26 mouse cellular contexts compared by ENCODE assay signal in the genomic region with DNA sequence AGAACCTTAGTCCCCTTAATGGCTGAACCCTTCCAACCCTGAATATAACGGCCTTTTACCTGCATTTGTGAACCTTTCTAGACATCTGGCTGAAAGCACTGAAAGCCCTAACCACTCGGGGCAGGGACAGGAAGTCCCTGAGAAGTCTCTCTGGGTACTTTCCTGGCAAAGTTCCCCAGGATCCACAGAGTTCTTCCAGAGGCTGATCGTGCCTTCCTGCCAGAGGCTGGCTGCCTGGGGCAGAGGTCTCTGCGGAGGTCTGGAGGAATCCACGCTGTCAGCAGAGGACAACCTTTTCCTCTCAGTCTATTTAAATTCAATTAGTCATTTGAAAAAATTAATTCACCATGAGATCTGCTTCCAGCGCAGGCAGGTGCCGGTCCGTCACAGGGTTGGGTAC. TPM values are rescaled to one million over a fixed set of nuclear protein-coding genes. Genes with fewer than 3 reads are reported as not detected.
DNase-seq lines count a peak whose midpoint lies in the region; ATAC-seq and TF ChIP-seq lines count a peak whose summit lies in the region.
"Had no signal": no experiment of that assay in that cellular context is flagged by ENCODE, and none has a peak within 500 bp of the region (broad histone marks: within the 10 kb centered on the region; RNA-seq: fewer than 3 reads in every experiment).

No protein-coding gene starts in this region.

- no peaks in the 10 kb centered on the region for H3K9me3 ChIP-seq in kidney, embryonic 14.5 days (ENCODE audit: control insufficient read depth, low read length)
- H3K9me3 ChIP-seq in intestine, postnatal 0 days (ENCODE audit: control insufficient read depth): no peaks in the 10 kb centered on the region
- H3K9me3 ChIP-seq: hindbrain, embryonic 13.5 days; limb, embryonic 12.5 days; liver, embryonic 15.5 days; lung, embryonic 15.5 days; midbrain, embryonic 12.5 days; neural tube, embryonic 15.5 days had no signal

- H3K4me3 ChIP-seq in kidney, adult 2 months (ENCODE audit: insufficient read depth, low read depth, low read length): no peak overlapping the region
- no peak overlapping the region for H3K4me3 ChIP-seq in kidney, embryonic 14.5 days (ENCODE audit: low read length)
- no peak overlapping the region for H3K4me3 ChIP-seq in intestine, postnatal 0 days (ENCODE audit: low read depth, low read length)
- H3K4me3 ChIP-seq: erythroblast, embryonic 14.5 days; gastrocnemius, adult 2 months; hindbrain, embryonic 13.5 days; limb, embryonic 12.5 days; liver, embryonic 15.5 days; lung, embryonic 15.5 days; midbrain, embryonic 12.5 days; neural tube, embryonic 15.5 days had no signal

- WGBS in kidney, adult 2 months: 42% methylated on average over 8 of the region's 8 CpGs
- WGBS in kidney, embryonic 14.5 days: 73% methylated on average over 8 of the region's 8 CpGs
- WGBS in intestine, postnatal 0 days: 80% methylated on average over 8 of the region's 8 CpGs

- no peak for ATAC-seq in kidney, embryonic 14.5 days (ENCODE audit: low FRiP score, low TSS enrichment)
- no peak for ATAC-seq in CD4-positive, CD25-positive, alpha-beta regulatory T cell, adult 4 months
- ATAC-seq in intestine, postnatal 0 days: no peak
- ATAC-seq: forebrain, embryonic 16.5 days had no signal

- TF ChIP-seq POLR2A in kidney, adult 2 months (IDR thresholded peaks at IDR 0.05; ENCODE audit: low read depth, low read length): no peak

- no peak for TF ChIP-seq CTCF in kidney, adult 2 months (conservative IDR thresholded peaks at IDR 0.05; ENCODE audit: insufficient read depth, insufficient read length, low read depth, low read length)
- no peak for TF ChIP-seq CTCF in intestine, postnatal 0 days (IDR thresholded peaks at IDR 0.05; ENCODE audit: low read depth)

- H3K36me3 ChIP-seq in kidney, adult 2 months (ENCODE audit: control insufficient read depth, insufficient read depth, low read length): no peaks in the 10 kb centered on the region
- H3K36me3 ChIP-seq in kidney, embryonic 14.5 days (ENCODE audit: control insufficient read depth, insufficient read depth, low read length): no peaks in the 10 kb centered on the region
- no peaks in the 10 kb centered on the region for H3K36me3 ChIP-seq in intestine, postnatal 0 days (ENCODE audit: control insufficient read depth, insufficient read depth)
- H3K36me3 ChIP-seq: hindbrain, embryonic 13.5 days; liver, embryonic 15.5 days; lung, embryonic 15.5 days; midbrain, embryonic 12.5 days had no signal

- no peaks in the 10 kb centered on the region for H3K4me1 ChIP-seq in kidney, adult 2 months (ENCODE audit: control insufficient read depth, insufficient read depth, low read length)
- H3K4me1 ChIP-seq in kidney, embryonic 14.5 days (ENCODE audit: control insufficient read depth, insufficient read depth, low read length): no peaks in the 10 kb centered on the region
- no peaks in the 10 kb centered on the region for H3K4me1 ChIP-seq in intestine, postnatal 0 days (replicated peaks; ENCODE audit: control insufficient read depth, insufficient read depth, low read length)
- H3K4me1 ChIP-seq: liver, embryonic 15.5 days; lung, embryonic 15.5 days; neural tube, embryonic 15.5 days had no signal

- no peak overlapping the region for H3K27ac ChIP-seq in kidney, adult 2 months (ENCODE audit: insufficient read depth, low read depth, low read length)
- H3K27ac ChIP-seq in kidney, embryonic 14.5 days (ENCODE audit: low read depth, low read length): no peak overlapping the region
- no peak overlapping the region for H3K27ac ChIP-seq in intestine, postnatal 0 days (ENCODE audit: low read depth, low read length)
- H3K27ac ChIP-seq: gastrocnemius, adult 2 months; hindbrain, embryonic 13.5 days; limb, embryonic 12.5 days; liver, embryonic 15.5 days; lung, embryonic 15.5 days; midbrain, embryonic 12.5 days; neural tube, embryonic 15.5 days had no signal

- DNase-seq in heart, adult 11 months: peak; percentile 81
- no peak for DNase-seq in heart, adult 8-10 months (ENCODE audit: low spot score)
- DNase-seq in kidney, adult 2 months: peak; percentile 62
- DNase-seq in Muller cell, postnatal 12 days (ENCODE audit: inconsistent ontology term): peak; percentile 28
- DNase-seq in kidney, postnatal 10 days: peak; percentile 41
- DNase-seq: adrenal gland, postnatal 25 days; cerebellum, adult 18-20 months; cerebellum, postnatal 10 days; gastrocnemius, adult 2 months; heart, postnatal 36 days; lung, postnatal 36 days; retina, postnatal 1 day; right cerebral cortex, postnatal 14 days; thymus, postnatal 4 days had no signal

- H3K9ac ChIP-seq in kidney, embryonic 14.5 days (ENCODE audit: low read depth, low read length): no peak overlapping the region
- no peak overlapping the region for H3K9ac ChIP-seq in intestine, postnatal 0 days (ENCODE audit: low read depth, low read length)
- H3K9ac ChIP-seq: hindbrain, embryonic 13.5 days; limb, embryonic 12.5 days; liver, embryonic 15.5 days; lung, embryonic 15.5 days; midbrain, embryonic 12.5 days; neural tube, embryonic 15.5 days had no signal

- H3K4me2 ChIP-seq in kidney, embryonic 14.5 days (replicated peaks; ENCODE audit: low read depth, low read length): no peak overlapping the region
- no peak overlapping the region for H3K4me2 ChIP-seq in intestine, postnatal 0 days (replicated peaks; ENCODE audit: low read depth)
- H3K4me2 ChIP-seq: hindbrain, embryonic 13.5 days; limb, embryonic 12.5 days; liver, embryonic 15.5 days; lung, embryonic 15.5 days; midbrain, embryonic 12.5 days; neural tube, embryonic 15.5 days had no signal

- H3K27me3 ChIP-seq in kidney, adult 2 months (replicated peaks; ENCODE audit: control insufficient read depth, insufficient read depth, low read length): no peaks in the 10 kb centered on the region
- no peaks in the 10 kb centered on the region for H3K27me3 ChIP-seq in kidney, embryonic 14.5 days (ENCODE audit: control insufficient read depth, insufficient read depth, low read length)
- H3K27me3 ChIP-seq in intestine, postnatal 0 days (replicated peaks; ENCODE audit: control insufficient read depth, insufficient read depth, low read length): no peaks in the 10 kb centered on the region
- H3K27me3 ChIP-seq: hindbrain, embryonic 13.5 days; liver, embryonic 15.5 days; lung, embryonic 15.5 days; midbrain, embryonic 12.5 days; neural tube, embryonic 15.5 days had no signal

RNA-seq across cellular contexts. Expression of a gene that starts 22.5 kb away (rescaled TPM):
- total RNA-seq in heart, adult 8-10 months (2022): not detected
- polyA plus RNA-seq in kidney, adult 2 months (2012; rRNA removed): 315 and 347 TPM in 2 replicates
- 11.0 and 17.0 TPM in 2 replicates for polyA plus RNA-seq in kidney, embryonic 14.5 days (2014; fragmentation: Nextera tagmentation; extraction: Ambion mirVana)
- polyA plus RNA-seq in CD4-positive, CD25-positive, alpha-beta regulatory T cell, adult 4 months (2017; shearing (Covaris generic)): 1 to 10 TPM in 1 of 2 experiments, under 1 TPM in 1; 0.54 to 1.2 TPM
- 2.1 and 5.1 TPM in 2 replicates for polyA plus RNA-seq in intestine, postnatal 0 days (2015; fragmentation: Nextera tagmentation; extraction: Ambion mirVana)
- total RNA-seq: gastrocnemius, adult 2 months; heart, postnatal 36 days; liver, adult 2 months had no signal
- polyA plus RNA-seq: erythroblast, embryonic 14.5 days had no signal

Comparison
In these comparisons a context has a peak if more than half of its experiments do, and no peak if none do; other contexts are left out.
1. RNA of a gene that starts 22.5 kb away (polyA plus RNA-seq): 315 to 347 TPM in kidney, adult 2 months; 11.0 to 17.0 TPM in kidney, embryonic 14.5 days, 2.1 to 5.1 TPM in intestine, postnatal 0 days and 0.54 to 1.2 TPM in CD4-positive, CD25-positive, alpha-beta regulatory T cell, adult 4 months; every median in the first group is over 10 times any median in the second.